In the genomic region with DNA sequence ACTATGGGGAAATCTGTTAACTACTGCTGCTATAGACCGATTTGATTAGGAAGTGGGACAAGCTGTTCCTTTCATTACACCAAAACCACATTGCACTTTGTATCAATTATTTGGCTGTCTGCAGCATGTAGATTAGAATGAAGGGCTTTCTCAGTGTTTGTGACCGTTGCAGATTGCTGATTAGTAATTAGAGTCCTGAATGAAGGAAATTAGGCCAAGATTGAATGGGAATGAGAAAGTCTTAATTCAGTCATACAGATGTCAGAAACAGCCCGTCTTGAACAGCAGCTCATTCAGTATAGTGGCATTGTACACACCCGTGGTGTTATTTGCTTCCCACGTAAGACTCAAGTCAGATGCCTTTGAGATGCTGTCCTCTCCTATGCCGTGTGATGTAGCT, we compare ENCODE assay signal across 23 mouse cellular contexts.
A peak's percentile ranks its signal among the peaks of the same experiment; 100 is the strongest.
DNase-seq lines count a peak whose midpoint lies in the region; ATAC-seq lines count a peak whose summit lies in the region.
"Had no signal": no experiment of that assay in that cellular context is flagged by ENCODE, and none has a peak within 500 bp of the region (broad histone marks: within the 10 kb centered on the region; RNA-seq: fewer than 3 reads in every experiment).

No protein-coding gene starts in this region.

- H3K4me3 ChIP-seq in forebrain, embryonic 12.5 days (replicated peaks): no peak overlapping the region
- H3K4me3 ChIP-seq in forebrain, embryonic 11.5 days (ENCODE audit: low read depth, low read length): no peak overlapping the region
- H3K4me3 ChIP-seq in midbrain, embryonic 14.5 days (replicated peaks; ENCODE audit: low read depth, low read length): no peak overlapping the region
- no peak overlapping the region for H3K4me3 ChIP-seq in midbrain, embryonic 11.5 days (ENCODE audit: low read depth, low read length)
- no peak overlapping the region for H3K4me3 ChIP-seq in forebrain, embryonic 15.5 days
- no peak overlapping the region for H3K4me3 ChIP-seq in midbrain, embryonic 15.5 days
- H3K4me3 ChIP-seq: embryonic facial prominence, embryonic 13.5 days; erythroblast, embryonic 14.5 days; heart, embryonic 10.5 days; liver, embryonic 13.5 days; lung, embryonic 15.5 days; midbrain, embryonic 12.5 days had no signal

- no peaks in the 10 kb centered on the region for H3K9me3 ChIP-seq in forebrain, embryonic 12.5 days
- H3K9me3 ChIP-seq in forebrain, embryonic 11.5 days (ENCODE audit: control insufficient read depth, low read length): no peaks in the 10 kb centered on the region
- H3K9me3 ChIP-seq in midbrain, embryonic 14.5 days (ENCODE audit: control insufficient read depth, low read length): no peaks in the 10 kb centered on the region
- no peaks in the 10 kb centered on the region for H3K9me3 ChIP-seq in midbrain, embryonic 11.5 days (ENCODE audit: control insufficient read depth, low read length)
- H3K9me3 ChIP-seq in forebrain, embryonic 15.5 days: no peaks in the 10 kb centered on the region
- no peaks in the 10 kb centered on the region for H3K9me3 ChIP-seq in midbrain, embryonic 15.5 days
- H3K9me3 ChIP-seq: embryonic facial prominence, embryonic 13.5 days; heart, embryonic 10.5 days; liver, embryonic 13.5 days; lung, embryonic 15.5 days; midbrain, embryonic 12.5 days had no signal

- H3K4me1 ChIP-seq in forebrain, embryonic 12.5 days: peaks cover 28% of the 10 kb centered on the region
- H3K4me1 ChIP-seq in forebrain, embryonic 11.5 days (replicated peaks; ENCODE audit: control insufficient read depth, insufficient read depth, low read length): peaks cover 2% of the 10 kb centered on the region
- peaks cover 22% of the 10 kb centered on the region for H3K4me1 ChIP-seq in midbrain, embryonic 14.5 days (ENCODE audit: control insufficient read depth, insufficient read depth, low read length)
- peaks cover 16% of the 10 kb centered on the region for H3K4me1 ChIP-seq in midbrain, embryonic 11.5 days (ENCODE audit: control insufficient read depth, insufficient read depth, low read length)
- H3K4me1 ChIP-seq in forebrain, embryonic 15.5 days: peaks cover 20% of the 10 kb centered on the region
- peaks cover 33% of the 10 kb centered on the region for H3K4me1 ChIP-seq in midbrain, embryonic 15.5 days
- H3K4me1 ChIP-seq: heart, embryonic 10.5 days; lung, embryonic 15.5 days had no signal

- no peak overlapping the region for H3K9ac ChIP-seq in forebrain, embryonic 12.5 days
- H3K9ac ChIP-seq in forebrain, embryonic 11.5 days (ENCODE audit: low read length): no peak overlapping the region
- H3K9ac ChIP-seq in midbrain, embryonic 14.5 days (replicated peaks; ENCODE audit: low read length): no peak overlapping the region
- H3K9ac ChIP-seq in midbrain, embryonic 11.5 days (ENCODE audit: low read length): no peak overlapping the region
- H3K9ac ChIP-seq in forebrain, embryonic 15.5 days (replicated peaks): no peak overlapping the region
- H3K9ac ChIP-seq in midbrain, embryonic 15.5 days: no peak overlapping the region
- H3K9ac ChIP-seq: embryonic facial prominence, embryonic 13.5 days; liver, embryonic 13.5 days; lung, embryonic 15.5 days; midbrain, embryonic 12.5 days had no signal

- no peak overlapping the region for H3K27ac ChIP-seq in forebrain, embryonic 12.5 days
- H3K27ac ChIP-seq in forebrain, embryonic 11.5 days (ENCODE audit: low read depth, low read length): no peak overlapping the region
- H3K27ac ChIP-seq in midbrain, embryonic 14.5 days (replicated peaks; ENCODE audit: low read depth, low read length): peak overlapping the region; percentile 39; the same call in 1 of the 2 replicates
- H3K27ac ChIP-seq in midbrain, embryonic 11.5 days (ENCODE audit: low read depth, low read length): no peak overlapping the region
- H3K27ac ChIP-seq in forebrain, embryonic 15.5 days (replicated peaks): no peak overlapping the region
- peak overlapping the region; percentile 48 for H3K27ac ChIP-seq in midbrain, embryonic 15.5 days
- H3K27ac ChIP-seq: embryonic facial prominence, embryonic 13.5 days; heart, embryonic 10.5 days; liver, embryonic 13.5 days; lung, embryonic 15.5 days; midbrain, embryonic 12.5 days had no signal

- no peak for DNase-seq in forebrain, embryonic 11.5 days (ENCODE audit: low spot score)
- peak; percentile 21 for DNase-seq in midbrain, embryonic 14.5 days
- DNase-seq in midbrain, embryonic 11.5 days (ENCODE audit: low spot score, missing footprints): no peak
- no peak for DNase-seq in cerebellum, adult 8-10 months
- DNase-seq in right cerebral cortex, postnatal 14 days: no peak
- DNase-seq: adrenal gland, postnatal 36 days; cerebellum, adult 11-12 months; cerebellum, postnatal 14 days; kidney, adult 9 months; kidney, postnatal 14 days; liver, embryonic 13.5 days; lung, postnatal 4 days; thymus, postnatal 36 days had no signal

- ATAC-seq in forebrain, embryonic 12.5 days (ENCODE audit: low FRiP score): peak; percentile 49; the same call in 1 of the 2 replicates
- ATAC-seq in forebrain, embryonic 11.5 days (replicated peaks; ENCODE audit: low FRiP score): no peak
- ATAC-seq in midbrain, embryonic 14.5 days (ENCODE audit: low FRiP score, low TSS enrichment): no peak
- no peak for ATAC-seq in midbrain, embryonic 11.5 days (ENCODE audit: low FRiP score)
- peak; percentile 46; the same call in 1 of the 2 replicates for ATAC-seq in forebrain, embryonic 15.5 days (replicated peaks)
- ATAC-seq in midbrain, embryonic 15.5 days (replicated peaks): no peak
- ATAC-seq: hindbrain, embryonic 16.5 days; intestine, embryonic 16.5 days had no signal

- H3K4me2 ChIP-seq in forebrain, embryonic 12.5 days: no peak overlapping the region
- no peak overlapping the region for H3K4me2 ChIP-seq in forebrain, embryonic 11.5 days (ENCODE audit: low read depth, low read length, severe bottlenecking)
- H3K4me2 ChIP-seq in midbrain, embryonic 14.5 days (ENCODE audit: low read length): no peak overlapping the region
- H3K4me2 ChIP-seq in midbrain, embryonic 11.5 days: no peak overlapping the region
- no peak overlapping the region for H3K4me2 ChIP-seq in forebrain, embryonic 15.5 days (replicated peaks)
- H3K4me2 ChIP-seq in midbrain, embryonic 15.5 days: no peak overlapping the region
- H3K4me2 ChIP-seq: embryonic facial prominence, embryonic 13.5 days; liver, embryonic 13.5 days; lung, embryonic 15.5 days; midbrain, embryonic 12.5 days had no signal

- peaks cover 34% of the 10 kb centered on the region for H3K27me3 ChIP-seq in forebrain, embryonic 12.5 days
- H3K27me3 ChIP-seq in forebrain, embryonic 11.5 days (ENCODE audit: control insufficient read depth, insufficient read depth, low read length): no peaks in the 10 kb centered on the region
- H3K27me3 ChIP-seq in midbrain, embryonic 14.5 days (ENCODE audit: control insufficient read depth, insufficient read depth, low read length): no peaks in the 10 kb centered on the region
- no peaks in the 10 kb centered on the region for H3K27me3 ChIP-seq in midbrain, embryonic 11.5 days (ENCODE audit: control insufficient read depth, insufficient read depth, low read length)
- peaks cover 17% of the 10 kb centered on the region; the same call in 1 of the 2 replicates for H3K27me3 ChIP-seq in forebrain, embryonic 15.5 days
- no peaks in the 10 kb centered on the region for H3K27me3 ChIP-seq in midbrain, embryonic 15.5 days (replicated peaks)
- H3K27me3 ChIP-seq: embryonic facial prominence, embryonic 13.5 days; liver, embryonic 13.5 days; lung, embryonic 15.5 days; midbrain, embryonic 12.5 days had no signal

- H3K36me3 ChIP-seq in forebrain, embryonic 12.5 days (replicated peaks): no peaks in the 10 kb centered on the region
- no peaks in the 10 kb centered on the region for H3K36me3 ChIP-seq in forebrain, embryonic 11.5 days (ENCODE audit: control insufficient read depth, insufficient read depth, low read length)
- H3K36me3 ChIP-seq in midbrain, embryonic 14.5 days (ENCODE audit: control insufficient read depth, insufficient read depth, low read length): no peaks in the 10 kb centered on the region
- H3K36me3 ChIP-seq in midbrain, embryonic 11.5 days (ENCODE audit: control insufficient read depth, insufficient read depth, low read length): no peaks in the 10 kb centered on the region
- no peaks in the 10 kb centered on the region for H3K36me3 ChIP-seq in forebrain, embryonic 15.5 days
- no peaks in the 10 kb centered on the region for H3K36me3 ChIP-seq in midbrain, embryonic 15.5 days (replicated peaks)
- H3K36me3 ChIP-seq: embryonic facial prominence, embryonic 13.5 days; heart, embryonic 10.5 days; lung, embryonic 15.5 days; midbrain, embryonic 12.5 days had no signal

- WGBS in forebrain, embryonic 12.5 days: 30% methylated on average over 6 of the region's 6 CpGs
- WGBS in forebrain, embryonic 11.5 days: 45% methylated on average over 6 of the region's 6 CpGs
- WGBS in midbrain, embryonic 14.5 days: 54% methylated on average over 6 of the region's 6 CpGs
- 75% methylated on average over 6 of the region's 6 CpGs for WGBS in midbrain, embryonic 11.5 days
- WGBS in forebrain, embryonic 15.5 days: 11% methylated on average over 6 of the region's 6 CpGs
- 40% methylated on average over 6 of the region's 6 CpGs for WGBS in midbrain, embryonic 15.5 days

Comparison
In these comparisons a context has a peak if more than half of its experiments do, and no peak if none do; other contexts are left out.
1. ATAC-seq: peak in forebrain, embryonic 12.5 days (single experiment) and forebrain, embryonic 15.5 days (single experiment); none in forebrain, embryonic 11.5 days (single experiment), midbrain, embryonic 14.5 days (single experiment), midbrain, embryonic 11.5 days (single experiment) and midbrain, embryonic 15.5 days (single experiment).
2. H3K27ac ChIP-seq: peak in midbrain, embryonic 14.5 days (single experiment) and midbrain, embryonic 15.5 days (single experiment); none in forebrain, embryonic 12.5 days (single experiment), forebrain, embryonic 11.5 days (single experiment), midbrain, embryonic 11.5 days (single experiment) and forebrain, embryonic 15.5 days (single experiment).